Mouse (Mus musculus): Measurements from ENCODE around the gene Lima1. TPM values are rescaled to one million over a fixed set of nuclear protein-coding genes. Genes with fewer than 3 reads are reported as not detected.
"Not testable (repeated sequence)": the region's sequence is repeated elsewhere in the genome, so short reads cannot be mapped to it uniquely, and the experiment has no call there.

Gene Lima1
- polyA plus RNA-seq, 1 experiment = 13.5 TPM

DNA sequence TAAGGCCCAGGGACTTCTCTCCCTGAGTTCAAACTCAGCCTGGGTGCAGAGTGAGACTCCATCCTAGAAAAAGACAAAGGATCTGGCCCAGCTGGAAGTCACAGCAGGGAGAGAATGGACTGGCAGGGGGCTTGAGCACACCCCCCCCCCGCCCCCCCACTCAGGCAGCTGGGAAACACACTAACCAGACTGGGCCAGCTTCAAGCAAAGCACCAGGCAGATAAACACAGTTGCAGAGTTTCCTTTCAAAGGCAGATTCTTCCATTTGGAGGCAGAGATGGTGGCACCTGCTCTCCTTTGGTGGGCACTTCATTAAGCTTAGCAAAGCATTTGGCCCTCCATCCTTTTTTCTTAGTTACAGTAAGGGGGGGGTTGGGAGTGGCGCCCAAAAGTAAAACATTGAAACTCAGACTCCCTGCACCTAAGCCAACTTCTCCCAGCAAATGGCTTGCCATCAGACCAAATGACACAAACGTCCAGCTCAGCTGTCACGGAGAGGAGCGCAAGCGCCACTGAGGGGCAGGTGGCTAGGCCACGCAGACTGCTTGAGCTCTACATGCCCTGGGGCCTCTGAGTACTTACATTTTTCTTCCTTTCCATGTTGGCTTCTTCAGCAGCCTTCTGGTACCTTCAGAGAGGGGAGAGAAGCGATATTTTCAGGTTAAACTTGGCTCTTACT is 48.9 kb downstream of the Lima1 start:
- H3K4me3 ChIP-seq (replicated peaks; ENCODE audit: insufficient read depth, low read depth, low read length) = no peak overlapping the region
- H3K27me3 ChIP-seq (ENCODE audit: control insufficient read depth, insufficient read depth, low read length) = no peaks in the 10 kb centered on the region
- 66% methylated on average over 8 of the region's 8 CpGs for WGBS
- no peak overlapping the region for H3K27ac ChIP-seq (ENCODE audit: insufficient read depth, low read length)
- H3K4me1 ChIP-seq (ENCODE audit: control insufficient read depth, insufficient read depth, low read length) = no peaks in the 10 kb centered on the region
- no peak for DNase-seq
- TF ChIP-seq CTCF (IDR thresholded peaks at IDR 0.05; ENCODE audit: borderline replicate concordance, insufficient read depth, low read depth, low read length) (no peak), POLR2A (IDR thresholded peaks at IDR 0.05; ENCODE audit: borderline replicate concordance, insufficient read depth, low read length) (no peak)

DNA sequence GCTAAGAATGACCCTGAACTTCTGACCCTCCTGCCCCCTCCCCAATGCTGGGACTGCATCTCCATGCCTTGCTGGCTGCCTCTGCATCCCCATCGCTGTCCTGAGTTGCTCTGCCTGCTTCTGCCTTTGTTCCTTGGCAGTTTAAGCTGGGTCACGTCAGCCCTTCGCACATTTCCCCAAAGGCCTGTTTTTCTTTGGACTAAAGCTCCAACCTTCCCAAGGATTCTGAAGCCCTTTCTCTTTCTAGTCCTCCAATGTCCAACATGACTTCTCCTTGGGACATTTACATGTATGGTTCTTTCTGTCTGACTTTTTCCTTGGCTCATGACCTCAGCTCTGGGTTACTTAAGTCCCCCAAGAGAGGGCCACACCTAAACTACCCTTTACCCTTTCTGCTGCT is 50.0 kb downstream of the Lima1 start:
- no peak for DNase-seq
- no peak for TF ChIP-seq POLR2A (IDR thresholded peaks at IDR 0.05; ENCODE audit: borderline replicate concordance, insufficient read depth, low read length)
- no peak for TF ChIP-seq CTCF (IDR thresholded peaks at IDR 0.05; ENCODE audit: borderline replicate concordance, insufficient read depth, low read depth, low read length)
- Histone ChIP-seq H3K27ac (ENCODE audit: insufficient read depth, low read length) (no peak overlapping the region), H3K4me3 (replicated peaks; ENCODE audit: insufficient read depth, low read depth, low read length) (no peak overlapping the region), H3K4me1 (ENCODE audit: control insufficient read depth, insufficient read depth, low read length) (no peaks in the 10 kb centered on the region; the same call in 1 of the 2 replicates), H3K27me3 (ENCODE audit: control insufficient read depth, insufficient read depth, low read length) (no peaks in the 10 kb centered on the region)
- 95% methylated on average over 3 of the region's 3 CpGs for WGBS

DNA sequence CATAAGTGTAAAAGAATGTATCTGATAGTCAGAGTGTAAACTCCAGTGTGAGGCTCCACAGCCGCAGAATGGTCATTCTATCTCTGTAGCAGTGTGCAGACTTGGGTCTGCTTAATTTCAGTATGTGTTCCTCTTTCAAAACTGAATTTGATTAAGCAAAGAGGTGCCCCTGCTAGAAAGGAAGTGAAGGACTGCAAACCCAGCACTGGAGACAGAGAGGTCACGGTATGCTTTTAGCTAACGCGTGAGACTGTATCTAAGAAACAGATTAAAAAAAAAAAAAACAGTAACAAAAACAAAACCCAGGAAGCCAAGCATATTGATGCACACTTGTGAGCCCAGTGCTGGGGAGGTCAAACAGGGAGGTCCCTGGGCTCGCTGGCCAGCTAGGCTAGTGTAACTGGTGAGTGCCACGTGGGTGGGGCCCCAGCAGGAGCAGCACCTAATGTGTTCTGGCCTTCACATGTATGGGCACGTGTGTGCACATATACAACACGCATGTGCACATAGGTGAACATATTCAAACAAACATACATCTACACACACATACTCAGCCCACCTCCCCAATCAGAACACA is 51.8 kb downstream of the Lima1 start:
- H3K27ac ChIP-seq (ENCODE audit: insufficient read depth, low read length) = no peak overlapping the region
- 71% methylated on average over 8 of the region's 8 CpGs for WGBS
- H3K27me3 ChIP-seq (ENCODE audit: control insufficient read depth, insufficient read depth, low read length) = no peaks in the 10 kb centered on the region
- no peak overlapping the region for H3K4me3 ChIP-seq (replicated peaks; ENCODE audit: insufficient read depth, low read depth, low read length)
- no peak for DNase-seq
- H3K4me1 ChIP-seq (ENCODE audit: control insufficient read depth, insufficient read depth, low read length) = no peaks in the 10 kb centered on the region; the same call in 1 of the 2 replicates
- TF ChIP-seq POLR2A (IDR thresholded peaks at IDR 0.05; ENCODE audit: borderline replicate concordance, insufficient read depth, low read length) = no peak
- TF ChIP-seq CTCF (IDR thresholded peaks at IDR 0.05; ENCODE audit: borderline replicate concordance, insufficient read depth, low read depth, low read length) = no peak

DNA sequence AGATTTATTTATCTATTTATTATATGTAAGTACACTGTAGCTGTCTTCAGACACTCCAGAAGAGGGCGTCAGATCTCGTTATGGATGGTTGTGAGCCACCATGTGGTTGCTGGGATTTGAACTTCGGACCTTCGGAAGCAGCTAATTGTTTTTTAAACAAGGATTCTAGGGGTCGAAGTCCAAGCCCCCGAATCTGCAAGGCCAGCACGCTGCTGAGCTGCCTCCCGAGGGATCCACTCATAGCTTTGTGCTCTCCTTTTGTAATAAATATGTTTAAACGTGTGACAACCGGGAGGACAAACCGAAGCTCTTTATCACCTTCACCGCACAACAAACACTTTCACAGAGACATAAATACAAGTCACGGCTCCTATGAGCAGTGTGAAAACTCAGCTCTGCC is 52.8 kb downstream of the Lima1 start:
- 85% methylated on average over 13 of the region's 13 CpGs for WGBS
- not testable (repeated sequence) for H3K27ac ChIP-seq (ENCODE audit: insufficient read depth, low read length); H3K4me3 ChIP-seq (replicated peaks; ENCODE audit: insufficient read depth, low read depth, low read length); DNase-seq; H3K27me3 ChIP-seq (ENCODE audit: control insufficient read depth, insufficient read depth, low read length); H3K4me1 ChIP-seq (ENCODE audit: control insufficient read depth, insufficient read depth, low read length)

DNA sequence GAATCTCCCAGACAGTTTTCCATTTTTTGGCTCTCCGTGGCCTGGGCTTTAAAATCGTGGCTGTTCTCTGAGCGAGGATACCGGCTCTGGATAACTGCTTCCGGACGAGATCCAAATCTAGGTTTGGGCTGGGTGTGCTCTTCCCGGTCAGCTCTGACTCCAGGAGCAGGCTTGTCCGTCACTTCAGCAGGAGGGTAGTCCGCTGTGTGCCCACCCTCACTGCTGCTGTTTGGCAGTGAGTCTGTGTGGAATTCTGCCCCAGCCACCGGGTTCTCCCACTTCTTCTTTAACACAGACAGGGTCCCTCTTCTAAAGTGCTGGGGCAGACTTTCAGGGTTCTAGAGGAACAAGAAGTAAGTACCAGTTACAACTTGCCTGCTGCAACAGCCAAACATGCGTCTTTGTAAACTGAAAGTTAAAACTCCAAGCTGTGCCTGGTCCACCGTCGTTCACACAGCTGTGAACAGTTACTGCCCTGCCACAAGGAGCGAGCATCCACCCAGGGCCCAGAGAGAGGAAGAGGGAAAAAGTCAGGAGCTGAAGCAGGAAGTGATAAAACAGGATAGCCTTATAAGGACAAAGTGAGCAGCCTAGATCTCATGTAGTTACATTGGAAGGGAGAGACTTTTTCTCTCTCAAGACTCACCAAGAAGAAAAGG is 55.5 kb downstream of the Lima1 start:
- TF ChIP-seq POLR2A (IDR thresholded peaks at IDR 0.05; ENCODE audit: borderline replicate concordance, insufficient read depth, low read length) (no peak), CTCF (IDR thresholded peaks at IDR 0.05; ENCODE audit: borderline replicate concordance, insufficient read depth, low read depth, low read length) (no peak)
- Histone ChIP-seq H3K27me3 (ENCODE audit: control insufficient read depth, insufficient read depth, low read length) (no peaks in the 10 kb centered on the region), H3K27ac (ENCODE audit: insufficient read depth, low read length) (no peak overlapping the region), H3K4me3 (replicated peaks; ENCODE audit: insufficient read depth, low read depth, low read length) (no peak overlapping the region), H3K4me1 (ENCODE audit: control insufficient read depth, insufficient read depth, low read length) (no peaks in the 10 kb centered on the region; the same call in 1 of the 2 replicates)
- DNase-seq = no peak
- 73% methylated on average over 14 of the region's 14 CpGs for whole genome bisulfite sequencing

DNA sequence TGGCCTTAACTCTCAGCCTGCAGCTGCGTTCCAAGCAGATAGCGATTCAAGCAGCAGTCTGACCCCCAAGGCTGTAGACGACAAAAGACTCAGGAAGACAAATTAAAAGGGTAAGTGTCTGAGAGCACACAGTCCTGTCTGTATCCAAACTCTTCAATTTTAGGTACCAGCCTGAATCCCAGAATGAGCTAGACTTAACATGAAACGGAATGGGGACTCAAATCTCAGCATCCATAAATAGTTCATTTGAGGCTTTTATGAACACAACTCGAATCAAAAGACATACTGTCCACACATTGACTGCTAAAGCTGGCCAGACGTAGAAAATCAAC is 56.2 kb downstream of the Lima1 start:
- H3K4me3 ChIP-seq (replicated peaks; ENCODE audit: insufficient read depth, low read depth, low read length) = no peak overlapping the region
- no peaks in the 10 kb centered on the region; the same call in 1 of the 2 replicates for H3K4me1 ChIP-seq (ENCODE audit: control insufficient read depth, insufficient read depth, low read length)
- 66% methylated on average over 6 of the region's 6 CpGs for WGBS
- no peak overlapping the region for H3K27ac ChIP-seq (ENCODE audit: insufficient read depth, low read length)
- no peaks in the 10 kb centered on the region for H3K27me3 ChIP-seq (ENCODE audit: control insufficient read depth, insufficient read depth, low read length)
- TF ChIP-seq CTCF (IDR thresholded peaks at IDR 0.05; ENCODE audit: borderline replicate concordance, insufficient read depth, low read depth, low read length) = no peak
- TF ChIP-seq POLR2A (IDR thresholded peaks at IDR 0.05; ENCODE audit: borderline replicate concordance, insufficient read depth, low read length) = no peak
- no peak for DNase-seq

DNA sequence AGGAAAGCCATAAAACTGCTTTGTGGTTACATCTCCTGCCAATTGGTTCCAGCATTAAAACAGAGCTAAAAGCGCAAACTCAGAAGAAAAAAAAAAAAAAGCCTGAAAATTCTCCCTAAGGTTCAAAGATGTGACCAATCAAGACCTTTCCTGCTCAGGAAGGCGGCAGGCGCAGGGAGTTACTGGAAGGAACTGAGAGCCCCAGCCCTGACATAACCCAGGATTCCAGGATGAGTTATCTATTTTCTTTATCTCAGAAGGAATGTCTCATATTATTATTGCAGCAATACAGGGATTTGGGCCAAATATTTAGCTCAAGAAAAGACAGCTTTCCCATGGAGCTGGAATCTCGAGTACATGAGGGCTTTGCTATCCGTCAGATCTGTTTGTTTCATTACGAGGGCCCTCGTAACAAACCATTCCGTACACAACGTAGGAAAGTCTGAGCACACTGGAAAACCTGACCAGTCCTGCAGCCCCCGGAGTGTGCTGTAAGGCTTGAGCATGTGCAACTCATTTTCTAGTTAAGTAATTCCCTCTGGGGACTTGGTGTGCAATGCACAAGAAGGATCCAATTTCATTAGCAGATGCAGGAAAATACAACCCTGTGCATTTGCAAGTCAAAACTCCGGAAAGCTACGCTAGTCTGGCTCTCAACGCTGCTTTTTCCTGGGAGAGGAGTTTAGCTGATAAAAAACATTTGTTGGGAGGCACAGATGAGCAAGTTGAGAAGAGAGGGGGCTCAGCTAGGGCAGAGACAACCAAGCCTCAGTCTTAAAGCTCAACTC is 56.7 kb downstream of the Lima1 start:
- TF ChIP-seq POLR2A (IDR thresholded peaks at IDR 0.05; ENCODE audit: borderline replicate concordance, insufficient read depth, low read length) = no peak
- TF ChIP-seq CTCF (IDR thresholded peaks at IDR 0.05; ENCODE audit: borderline replicate concordance, insufficient read depth, low read depth, low read length) = no peak
- H3K27ac ChIP-seq (ENCODE audit: insufficient read depth, low read length) = no peak overlapping the region
- DNase-seq = no peak
- WGBS = 58% methylated on average over 13 of the region's 13 CpGs
- no peaks in the 10 kb centered on the region for H3K27me3 ChIP-seq (ENCODE audit: control insufficient read depth, insufficient read depth, low read length)
- H3K4me3 ChIP-seq (replicated peaks; ENCODE audit: insufficient read depth, low read depth, low read length) = no peak overlapping the region
- H3K4me1 ChIP-seq (ENCODE audit: control insufficient read depth, insufficient read depth, low read length) = no peaks in the 10 kb centered on the region; the same call in 1 of the 2 replicates
